Mouse (Mus musculus) liver, postnatal 0 days (tissue): ENCODE results near the gene Insm1.

ENCODE experiments used
- CTCF ChIP-seq: sonication (generic); IDR thresholded peaks from 2 replicates; pipeline ENCODE4 v1.5.1; 2016; ENCODE audit warnings: antibody characterized with exemption, low read depth
- EP300 ChIP-seq: IDR thresholded peaks from 2 replicates; pipeline ENCODE4 v1.6.1; 2016; ENCODE audit warnings: antibody characterized with exemption, low read depth, mild to moderate bottlenecking

- no peak for TF ChIP-seq EP300
- TF ChIP-seq CTCF: no peak
Observed at GRCm38 (mm10) chr2:146244049-146244448, 22.3 kb downstream of the Insm1 start.
